Mouse (Mus musculus) heart, adult 2 months (tissue): ENCODE measurements around the gene Reep6.

Experiments used
- CTCF ChIP-seq: fragments of 200-600 bp; IDR thresholded peaks from 2 replicates; pipeline ENCODE4 v1.8.1; 2022; ENCODE audit warnings: antibody characterized with exemption, mild to moderate bottlenecking, moderate library complexity
- EP300 ChIP-seq: fragments of 200-500 bp; IDR thresholded peaks from 2 replicates; pipeline ENCODE4 v1.6.1; 2011; ENCODE audit warnings: low read depth, low read length, control low read depth; ENCODE audit not compliant: insufficient read depth
- POLR2A ChIP-seq: fragments of 200-500 bp; IDR thresholded peaks from 2 replicates; pipeline ENCODE4 v1.6.1; 2011; ENCODE audit warnings: mild to moderate bottlenecking, low read depth, low read length, control low read depth; ENCODE audit not compliant: insufficient read depth

DNA sequence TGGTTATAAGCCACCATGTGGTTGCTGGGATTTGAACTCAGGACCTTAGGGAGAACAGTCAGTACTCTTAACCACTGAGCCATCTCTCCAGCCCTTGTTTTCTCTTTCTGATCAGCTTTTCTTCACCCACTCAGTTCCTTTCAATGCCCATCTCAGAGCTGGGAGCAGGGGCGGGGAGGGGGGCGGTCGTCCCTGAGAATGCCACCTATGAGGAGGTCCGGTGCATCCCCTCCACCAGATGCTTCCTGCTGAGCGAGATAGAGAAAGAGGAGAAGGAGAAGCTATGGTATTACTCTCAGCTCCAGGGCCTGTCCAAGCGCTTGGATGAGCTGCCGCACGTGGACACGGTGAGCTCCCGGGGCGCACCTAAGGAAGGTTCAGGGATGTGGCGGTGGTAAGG is 25.3 kb upstream of the Reep6 start:
- TF ChIP-seq POLR2A (no peak), CTCF (no peak), EP300 (no peak)
